Mouse (Mus musculus): ENCODE measurements around the gene Cpa2. TPM values are rescaled to one million over a fixed set of nuclear protein-coding genes. Genes with fewer than 3 reads are reported as not detected.

Gene Cpa2
- total RNA-seq, 2 experiments from 2014 or later = 2.1 to 257 TPM

DNA sequence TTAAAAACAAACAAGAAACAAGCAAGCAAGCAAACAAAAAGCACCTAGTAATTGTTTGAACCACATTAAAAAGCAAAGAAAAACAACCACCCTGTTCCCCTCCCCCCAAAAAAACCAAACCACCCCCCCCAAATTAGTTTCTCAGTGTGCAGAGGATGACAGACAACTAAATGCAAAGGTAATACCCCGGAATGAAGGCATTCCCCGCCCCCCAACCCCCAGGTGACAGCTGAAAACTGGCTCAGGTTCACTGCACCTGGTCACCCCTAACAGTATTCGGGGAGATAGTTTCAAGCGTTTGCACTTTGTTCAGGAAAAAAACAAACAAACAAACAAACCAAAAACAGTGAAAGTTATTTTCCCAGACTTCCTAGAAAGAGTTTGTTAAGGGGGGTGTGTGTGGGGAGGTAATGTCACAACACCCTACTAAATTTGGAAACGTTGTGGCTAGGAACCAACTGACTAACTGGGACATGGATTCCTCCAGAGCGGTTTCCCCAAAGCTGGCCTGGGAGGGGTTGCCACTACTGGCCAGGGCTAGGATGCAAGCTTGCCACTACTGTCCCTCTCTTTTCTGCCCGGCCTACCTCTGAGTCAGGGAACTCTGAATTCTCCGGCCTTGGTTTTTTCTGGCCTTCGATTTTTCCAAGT is 6.4 kb downstream of the Cpa2 start:
- no peak for DNase-seq (ENCODE audit: low spot score in 2 of 2)

DNA sequence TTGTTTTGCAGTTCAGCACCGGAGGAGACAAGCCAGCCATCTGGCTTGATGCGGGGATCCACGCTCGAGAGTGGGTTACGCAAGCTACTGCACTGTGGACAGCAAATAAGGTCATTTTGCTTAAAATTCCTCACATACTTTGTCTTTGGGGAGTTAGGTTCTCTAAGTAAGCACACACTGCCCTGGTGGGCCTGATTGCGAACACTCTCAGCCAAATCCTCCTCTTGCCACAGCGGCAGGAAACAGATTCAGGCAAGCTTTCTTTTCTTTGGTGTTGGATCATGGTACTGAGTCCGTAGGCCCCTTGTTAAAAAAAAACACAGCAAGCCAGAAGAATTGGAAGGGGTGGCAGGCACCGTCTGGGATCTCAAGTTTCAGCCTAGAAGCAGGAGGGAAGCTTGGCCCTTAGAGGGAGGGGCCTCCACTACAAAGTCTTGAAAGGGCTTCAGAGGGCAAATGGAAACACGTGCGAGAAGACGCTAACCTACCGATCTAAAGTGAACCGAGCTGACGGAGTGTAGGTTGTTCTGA is 7.9 kb downstream of the Cpa2 start:
- no peak for DNase-seq (ENCODE audit: low spot score in 2 of 2)

DNA sequence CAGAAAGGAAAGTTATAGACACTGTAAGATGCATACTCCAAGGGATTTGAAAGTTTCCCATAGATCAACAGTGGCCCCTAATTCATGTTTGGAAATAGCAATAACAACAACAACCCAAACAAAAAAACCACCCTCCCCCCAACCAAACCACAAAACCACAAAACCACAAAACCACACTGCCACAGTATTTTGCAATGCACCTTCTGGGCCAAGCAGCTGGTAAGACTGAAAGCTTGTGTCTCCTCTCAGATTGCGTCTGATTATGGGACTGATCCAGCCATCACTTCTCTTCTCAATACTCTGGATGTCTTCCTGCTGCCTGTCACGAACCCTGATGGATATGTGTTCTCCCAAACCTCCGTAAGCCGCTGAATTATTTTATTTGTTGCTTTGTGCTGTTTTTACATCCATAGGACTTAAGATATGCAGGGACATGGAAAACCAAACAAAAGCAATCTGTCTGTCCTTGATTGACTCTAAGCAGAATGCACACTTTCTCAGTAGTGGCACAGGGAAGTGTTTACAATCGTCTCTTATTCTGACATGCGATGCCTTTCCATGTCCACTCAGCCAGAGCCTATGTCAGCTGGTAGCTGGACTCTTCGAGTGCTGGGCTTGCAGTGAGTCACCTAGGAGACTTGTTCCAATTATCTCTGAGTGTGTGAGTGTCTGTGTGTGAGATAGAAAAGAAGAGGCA is 9.3 kb downstream of the Cpa2 start:
- DNase-seq (ENCODE audit: low spot score in 2 of 2) = no peak

DNA sequence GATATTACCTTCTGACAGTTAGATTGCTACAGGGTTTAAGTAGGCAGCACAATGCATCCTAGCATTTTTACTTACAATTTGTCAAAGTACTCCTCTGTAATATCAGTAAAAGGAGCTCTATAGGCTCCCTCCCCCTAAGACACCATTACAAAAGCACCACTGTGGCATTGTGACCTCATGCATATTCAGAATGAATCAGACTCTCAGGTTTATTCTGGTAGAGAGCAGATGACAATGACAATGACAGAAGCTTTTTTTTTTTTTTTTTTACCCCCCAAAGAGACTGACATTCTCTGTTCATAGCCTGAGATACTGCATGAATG is 9.8 kb downstream of the Cpa2 start:
- DNase-seq (ENCODE audit: low spot score in 2 of 2) = no peak

DNA sequence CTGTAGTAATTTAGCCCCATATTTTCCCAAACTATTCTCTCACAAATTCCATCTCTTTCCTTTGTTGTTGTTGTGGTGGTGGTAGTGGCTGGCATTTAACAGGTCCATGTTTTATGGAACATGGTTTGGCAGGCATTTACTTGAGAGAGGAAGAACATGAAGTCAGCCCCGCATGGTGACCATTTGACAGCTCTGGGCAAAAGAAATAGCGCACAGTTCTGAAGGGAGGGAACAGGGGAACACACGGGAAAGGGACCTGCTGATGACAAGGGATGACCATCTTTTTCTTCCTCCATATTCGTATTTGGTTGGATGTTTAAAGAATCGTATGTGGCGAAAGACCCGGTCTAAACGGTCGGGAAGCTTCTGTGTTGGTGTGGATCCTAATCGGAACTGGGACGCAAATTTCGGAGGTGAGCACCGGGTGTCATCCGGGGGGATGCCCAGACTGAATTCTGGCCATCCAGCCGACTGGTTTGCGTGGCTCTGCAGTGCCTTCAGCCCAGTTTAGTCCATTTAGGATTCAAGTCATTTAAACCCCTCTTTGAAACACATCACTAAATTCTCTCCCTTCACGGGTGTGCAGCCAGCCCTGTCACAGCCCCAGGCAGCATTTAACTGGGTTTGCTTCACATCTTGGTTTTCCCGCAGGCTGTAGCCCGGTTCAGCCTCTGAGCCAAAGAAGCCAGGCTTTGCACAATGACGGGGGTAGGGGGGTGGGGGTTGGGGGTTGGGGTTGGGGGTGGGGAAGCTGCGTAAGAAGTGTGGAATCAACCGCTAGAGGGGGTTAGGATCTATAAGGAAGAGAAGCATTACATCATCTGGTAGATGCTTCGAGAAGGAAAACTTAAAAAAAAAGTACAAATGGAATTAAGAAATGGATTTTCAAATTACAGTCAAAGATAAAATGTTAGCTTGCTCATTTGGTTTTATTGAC is 10.5 kb downstream of the Cpa2 start:
- no peak for DNase-seq (ENCODE audit: low spot score in 2 of 2)

DNA sequence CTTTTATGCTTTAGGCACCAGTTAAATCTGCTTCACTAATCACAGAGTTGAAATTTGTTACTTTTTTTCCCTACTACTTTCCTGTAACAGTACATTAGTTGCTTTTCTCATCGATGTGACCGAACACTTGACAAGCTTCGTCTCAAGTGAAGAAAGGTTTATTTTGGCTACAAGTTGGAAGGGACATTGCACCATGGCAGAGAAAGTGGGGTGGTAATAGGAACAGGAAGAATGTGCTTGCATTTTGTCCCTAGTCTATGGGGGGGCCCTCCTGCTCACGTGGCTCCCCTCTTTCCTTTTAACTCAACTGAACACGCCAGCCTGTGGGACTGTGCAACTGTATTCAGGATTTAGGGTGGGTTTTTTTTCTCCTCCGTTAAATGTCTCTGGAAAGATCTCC is 11.2 kb downstream of the Cpa2 start:
- no peak for DNase-seq (ENCODE audit: low spot score in 2 of 2)

DNA sequence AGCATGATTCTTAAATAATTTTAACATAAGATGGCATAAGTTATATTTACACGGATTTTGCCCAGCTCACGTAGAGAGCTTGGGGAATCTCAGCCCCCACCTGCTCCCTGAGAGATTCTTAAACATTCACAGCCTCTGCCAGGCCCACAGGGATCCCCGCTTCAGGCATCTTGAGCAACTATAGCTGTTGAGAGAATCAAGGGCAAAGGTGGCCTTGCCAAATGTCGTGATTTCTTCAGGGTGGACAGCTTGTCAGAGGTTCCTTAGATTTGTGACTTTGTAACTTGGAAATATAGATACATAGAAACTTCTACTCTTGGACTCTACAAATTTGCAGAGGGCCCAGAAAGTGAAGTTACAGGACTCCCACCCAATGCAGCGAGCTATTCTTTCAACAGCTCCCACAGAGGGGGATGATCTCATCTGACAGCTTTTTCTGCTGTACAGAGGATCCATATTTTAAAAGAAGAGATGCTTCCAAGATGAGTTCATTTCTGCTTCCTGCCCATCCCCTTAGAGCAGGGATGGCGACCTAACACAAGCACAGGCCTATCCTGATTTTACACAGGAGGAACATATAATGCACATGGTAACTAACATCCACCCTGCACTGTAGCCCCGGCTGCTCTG is 12.1 kb downstream of the Cpa2 start:
- DNase-seq (ENCODE audit: low spot score in 2 of 2) = no peak

DNA sequence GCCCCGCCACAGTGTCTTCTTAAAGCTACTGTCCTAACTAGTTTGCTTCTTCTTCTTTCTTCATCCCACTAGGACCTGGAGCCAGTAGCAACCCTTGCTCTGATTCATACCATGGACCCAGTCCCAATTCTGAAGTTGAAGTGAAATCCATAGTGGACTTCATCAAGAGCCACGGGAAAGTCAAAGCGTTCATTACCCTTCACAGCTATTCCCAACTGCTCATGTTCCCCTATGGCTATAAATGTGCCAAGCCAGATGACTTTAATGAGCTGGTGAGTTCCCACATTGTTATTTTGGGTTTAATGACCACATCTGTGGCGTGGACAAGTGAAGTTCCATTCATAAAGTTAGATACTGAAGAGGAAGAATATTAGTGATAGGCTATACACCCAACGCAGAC is 12.7 kb downstream of the Cpa2 start:
- no peak for DNase-seq (ENCODE audit: low spot score in 2 of 2)

DNA sequence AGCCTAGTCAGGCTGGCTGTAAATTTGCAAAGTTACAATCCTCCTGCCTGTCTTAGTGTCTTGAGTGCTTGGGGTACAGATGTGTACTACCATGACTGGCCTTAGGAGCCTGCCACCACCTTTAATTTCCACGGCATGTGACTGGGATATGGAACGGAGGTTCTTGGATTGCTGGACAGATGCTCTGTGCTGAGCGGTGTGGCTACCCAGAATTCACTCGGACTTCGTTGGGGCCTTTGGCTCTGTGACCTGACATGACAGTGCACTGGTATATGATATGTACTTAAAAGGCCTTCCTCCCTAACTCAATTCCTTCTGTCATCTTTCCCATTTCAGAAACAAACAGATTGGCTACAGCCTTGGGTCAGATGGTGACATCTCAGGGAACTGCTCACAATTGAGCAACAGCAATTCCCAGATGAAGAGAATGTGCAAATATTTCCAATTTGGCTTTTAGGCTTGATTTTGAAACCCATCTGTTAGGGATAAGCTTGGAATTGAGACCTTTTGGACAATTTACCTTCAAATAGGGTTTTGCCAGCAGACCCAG is 13.3 kb downstream of the Cpa2 start:
- no peak for DNase-seq (ENCODE audit: low spot score in 2 of 2)

DNA sequence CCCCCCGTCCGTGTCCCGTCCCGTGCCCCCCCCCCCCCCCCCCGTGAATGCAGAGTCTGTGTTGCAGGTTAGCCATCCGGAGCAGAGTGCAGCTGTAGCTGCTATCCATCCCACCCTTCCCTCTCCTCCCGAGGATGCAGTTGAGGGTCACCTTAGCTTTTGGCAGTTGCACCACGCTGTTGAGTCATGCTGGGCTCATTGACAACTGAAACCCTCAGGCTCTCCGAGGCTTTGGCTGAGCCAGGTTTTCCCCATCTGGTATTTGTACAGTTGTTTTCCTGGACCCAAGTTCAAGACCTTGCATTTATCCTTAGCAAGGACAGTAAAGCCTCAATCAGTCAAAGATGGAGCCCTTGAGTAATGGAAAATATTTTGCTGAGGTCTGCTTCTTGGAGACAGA is 14.7 kb downstream of the Cpa2 start:
- DNase-seq (ENCODE audit: low spot score in 2 of 2) = no peak

DNA sequence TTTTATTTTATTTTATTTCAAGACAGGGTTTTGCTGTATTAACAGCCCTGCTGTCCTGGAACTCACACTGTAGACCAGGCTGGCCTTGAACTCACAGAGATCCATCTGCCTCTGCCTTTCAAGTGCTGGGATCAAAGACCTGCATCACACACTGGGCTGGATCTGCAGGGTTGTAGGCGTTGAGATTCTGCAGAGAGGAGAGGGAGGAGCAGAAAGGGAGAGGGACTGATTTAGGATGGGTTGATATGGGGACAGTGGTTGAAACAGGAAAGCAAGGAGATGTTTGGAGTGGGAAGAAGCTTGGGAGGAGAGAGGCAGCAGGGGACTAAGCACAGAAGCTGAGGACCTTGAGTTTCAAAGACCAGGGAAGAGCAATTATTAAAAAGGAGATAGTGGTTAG is 18.3 kb downstream of the Cpa2 start:
- no peak for DNase-seq (ENCODE audit: low spot score in 2 of 2)

DNA sequence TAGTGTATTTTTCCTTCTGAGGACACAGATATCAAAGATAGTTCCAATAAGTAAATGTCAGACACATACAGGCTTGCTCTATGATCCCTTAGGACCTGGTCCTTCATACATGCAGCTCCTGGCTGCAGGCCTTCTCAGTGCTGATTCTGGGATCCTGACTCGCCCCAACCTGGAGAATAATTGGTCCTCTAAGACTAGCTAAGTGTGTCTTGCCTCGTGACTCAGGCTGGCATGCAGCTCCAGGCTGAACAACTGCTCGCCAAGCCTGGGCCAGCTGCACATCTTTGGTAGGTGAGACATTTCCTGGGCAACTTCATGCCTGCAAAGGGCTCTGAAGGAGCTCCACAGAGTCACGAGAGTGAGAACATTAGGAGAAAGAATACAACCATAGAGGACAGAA is 20.8 kb downstream of the Cpa2 start:
- DNase-seq (ENCODE audit: low spot score in 2 of 2) = no peak

DNA sequence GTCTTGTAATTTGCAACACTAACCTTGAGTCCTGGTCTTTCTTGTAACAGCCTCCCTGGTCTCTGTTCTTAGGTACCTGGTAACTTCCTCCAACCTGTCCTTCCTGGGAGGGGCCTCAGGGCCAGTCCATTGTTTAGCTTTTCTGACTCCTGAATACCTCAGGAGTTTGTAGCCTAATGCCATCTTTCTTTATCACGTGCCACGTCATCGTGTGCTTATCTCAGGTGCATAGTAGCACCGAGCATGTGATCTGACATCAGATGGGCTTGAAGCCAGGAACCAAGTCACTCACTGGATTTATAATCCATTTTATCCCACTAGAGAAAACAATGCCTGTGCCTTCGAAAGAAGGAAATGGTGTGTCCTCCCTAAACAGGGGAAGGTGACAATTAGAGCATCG is 22.2 kb downstream of the Cpa2 start:
- DNase-seq (ENCODE audit: low spot score in 2 of 2) = no peak

DNA sequence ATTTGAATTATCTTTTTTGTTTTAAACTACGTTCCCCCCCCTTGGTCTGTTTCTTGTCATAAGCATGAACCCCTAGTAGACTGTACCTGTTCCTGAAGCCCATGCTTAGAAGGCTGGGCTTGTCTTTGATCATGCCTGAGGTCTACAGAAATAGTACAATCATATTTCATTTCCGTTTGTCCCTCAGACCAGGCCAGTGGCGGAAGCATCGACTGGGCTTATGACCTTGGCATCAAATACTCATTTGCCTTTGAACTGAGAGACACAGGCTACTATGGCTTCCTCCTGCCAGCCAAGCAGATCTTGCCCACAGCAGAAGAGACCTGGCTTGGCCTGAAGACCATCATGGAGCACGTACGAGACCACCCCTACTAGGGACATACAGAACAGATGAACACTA is 22.7 kb downstream of the Cpa2 start:
- no peak for DNase-seq (ENCODE audit: low spot score in 2 of 2)

DNA sequence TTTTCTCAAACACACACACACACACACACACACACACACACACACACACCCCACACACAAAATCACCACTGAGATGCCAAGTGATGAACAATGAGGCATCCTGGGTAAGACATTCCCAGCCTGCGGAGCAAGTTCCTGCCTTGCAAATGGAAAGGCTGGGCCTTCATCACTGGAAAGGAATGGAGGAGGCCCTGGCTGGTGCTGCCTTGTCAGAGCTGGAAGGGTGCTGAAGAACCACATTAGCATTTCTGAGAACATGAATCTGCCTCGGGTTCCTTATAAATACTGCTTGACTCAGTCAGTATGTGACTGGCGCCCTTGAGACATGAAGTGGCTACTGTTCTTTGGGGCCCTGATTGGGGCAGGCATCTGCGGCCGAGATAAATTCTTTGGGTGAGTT is 26.7 kb downstream of the Cpa2 start, which contains the start of gene Cpa4:
Gene Cpa4 (plus strand): TSS at position 301 of the 400 bp plus-strand sequence.
- no peak for DNase-seq (ENCODE audit: low spot score in 2 of 2)

DNA sequence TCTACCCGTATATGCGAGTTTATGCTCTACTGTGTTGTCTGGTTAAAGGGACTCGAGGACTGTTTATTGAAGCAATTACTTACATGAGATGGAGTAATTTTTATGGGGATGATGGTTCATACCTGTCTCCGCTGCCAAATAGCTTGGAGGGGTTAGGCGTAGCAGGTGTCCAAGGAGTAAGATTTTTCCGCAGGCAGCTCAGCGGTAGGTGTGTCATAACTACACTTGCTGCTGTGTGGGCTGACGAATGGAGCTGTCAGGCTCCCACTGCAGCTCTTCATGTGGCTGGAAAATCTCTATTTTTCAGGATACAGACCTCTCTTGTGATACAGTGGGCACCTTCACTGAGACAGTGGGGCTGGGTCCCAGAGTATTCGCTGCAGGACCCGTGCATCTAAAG is 27.9 kb downstream of the Cpa2 start:
- no peak for DNase-seq (ENCODE audit: low spot score in 2 of 2)

DNA sequence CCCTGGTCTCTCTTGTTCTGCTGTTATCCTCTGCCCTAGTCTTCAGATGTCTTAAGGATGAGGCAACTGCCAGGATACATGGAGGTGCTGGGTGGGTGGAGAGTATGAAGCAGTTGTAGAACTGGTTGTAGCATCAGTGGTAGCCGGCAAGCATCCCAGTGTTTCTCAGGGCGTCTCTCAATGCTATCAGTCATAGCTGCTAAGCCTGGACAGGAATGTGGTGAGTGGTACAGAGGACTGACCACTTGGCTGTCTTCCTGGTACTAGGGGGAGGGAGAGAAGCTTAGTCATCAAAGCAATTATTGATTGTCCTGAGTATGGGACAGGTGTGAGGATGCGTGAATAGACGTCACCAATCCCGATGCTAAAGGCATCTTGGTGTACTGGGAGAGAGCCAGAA is 28.6 kb downstream of the Cpa2 start:
- no peak for DNase-seq (ENCODE audit: low spot score in 2 of 2)

DNA sequence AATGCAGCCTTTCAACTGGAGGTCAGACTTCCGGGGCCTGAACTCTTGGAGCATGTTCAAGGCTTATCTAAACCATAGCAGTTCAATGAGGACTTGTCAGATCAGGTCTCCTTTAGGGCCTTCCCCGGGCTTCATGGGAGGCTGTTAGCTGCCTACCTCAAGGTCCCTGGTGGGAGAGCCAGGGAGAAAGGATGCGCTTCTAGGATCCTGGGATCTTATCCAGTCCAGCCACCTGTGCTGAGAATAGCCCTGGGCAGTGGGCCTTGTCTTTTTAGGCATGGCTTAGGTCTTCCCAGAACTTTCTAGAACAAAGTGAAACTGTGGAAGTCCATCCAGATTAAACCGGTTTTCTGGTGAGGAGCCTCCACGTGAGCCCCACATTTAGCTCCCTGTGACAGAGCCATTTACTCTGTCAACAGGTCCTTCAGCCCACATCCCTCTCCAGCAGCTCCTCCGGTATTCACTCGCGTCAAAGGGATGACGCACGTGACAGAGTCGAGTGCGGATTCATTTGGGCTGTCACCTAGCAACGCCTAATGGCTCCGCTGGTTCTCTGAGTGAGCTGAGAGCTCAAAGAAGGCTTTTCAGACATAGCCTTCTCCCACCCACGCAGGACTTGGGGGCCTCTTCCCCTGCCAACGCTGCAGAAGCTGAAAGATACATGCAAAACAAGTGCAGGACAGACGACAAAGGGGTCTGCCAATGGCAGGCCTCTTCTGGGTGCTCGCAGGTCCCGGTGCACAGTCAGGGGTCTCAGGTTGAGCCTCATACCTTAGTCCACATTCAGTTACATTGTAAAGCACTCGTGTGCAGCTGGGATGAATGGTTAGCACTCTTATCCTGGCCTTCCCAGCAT is 31.3 kb downstream of the Cpa2 start:
- no peak for DNase-seq (ENCODE audit: low spot score in 2 of 2)

DNA sequence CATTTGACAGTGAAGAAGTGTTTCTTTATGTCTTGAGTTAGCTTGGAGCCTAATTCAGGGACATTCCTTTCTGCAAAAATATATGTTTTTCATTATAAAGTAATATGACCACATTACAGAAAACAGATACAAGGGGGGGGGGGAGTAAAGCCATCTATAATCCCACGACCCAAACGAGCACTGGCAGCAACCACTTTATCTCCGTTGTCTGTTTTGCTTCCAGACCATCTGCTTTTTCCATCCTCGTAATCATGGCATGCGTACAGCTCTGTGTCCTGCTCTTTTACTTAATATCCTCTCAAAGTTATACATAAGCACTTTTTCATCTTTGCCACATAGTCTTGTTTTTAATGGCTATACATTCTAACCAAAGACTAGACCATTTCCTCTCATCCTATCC is 32.0 kb downstream of the Cpa2 start:
- no peak for DNase-seq (ENCODE audit: low spot score in 2 of 2)

DNA sequence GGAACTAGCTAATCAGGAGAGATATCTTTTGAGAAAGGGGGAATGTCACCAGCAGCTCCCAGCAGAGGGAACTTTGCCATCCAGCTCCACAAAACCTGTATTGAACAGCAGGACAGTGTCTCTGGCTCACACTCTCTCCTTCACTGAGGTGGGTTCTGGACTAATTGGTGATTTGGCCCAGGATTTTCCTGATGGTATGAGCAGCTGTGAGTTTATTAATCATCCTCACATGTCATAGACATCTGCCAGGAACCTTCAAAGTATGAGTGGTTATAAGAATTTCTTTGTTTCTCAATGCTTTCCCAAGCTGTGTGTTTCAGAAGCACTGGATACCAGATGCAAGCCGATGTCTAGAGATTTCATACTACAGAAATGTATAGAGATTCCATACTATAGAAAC is 33.6 kb downstream of the Cpa2 start:
- no peak for DNase-seq (ENCODE audit: low spot score in 2 of 2)
